Mouse (Mus musculus) MEL (cell line): ENCODE data around the gene Mycn. TPM values are rescaled to one million over a fixed set of nuclear protein-coding genes. Genes with fewer than 3 reads are reported as not detected.

Source experiments
- DNase-seq: peaks from one replicate; pipeline ENCODE4 v3.0.0; 2011; ENCODE audit warnings: low read depth, low spot score
- H3K27ac ChIP-seq: 2 replicates; pipeline ENCODE4 v1.5.1; 2012; ENCODE audit warnings: low read depth, mild to moderate bottlenecking, control low read depth, low read length, moderate library complexity; ENCODE audit not compliant: control insufficient read depth
- H3K27me3 ChIP-seq, 2 experiments: fragments of 150-350 bp in 1 of 2; sonication (generic) in 1 of 2; 2 replicates each; pipeline ENCODE4 v1.6.1; 2012; ENCODE audit warnings: low read length in 2 of 2, mild to moderate bottlenecking in 2 of 2, improper control_type of control experiment in 1 of 2, moderate library complexity in 1 of 2; ENCODE audit not compliant: insufficient read depth in 2 of 2, control insufficient read depth in 1 of 2
- H3K36me3 ChIP-seq, 2 experiments: 2 replicates each; pipeline ENCODE4 v1.6.1; 2012 to 2014; ENCODE audit warnings: low read length in 2 of 2, improper control_type of control experiment in 1 of 2, inconsistent platforms in 1 of 2, mild to moderate bottlenecking in 1 of 2; ENCODE audit not compliant: insufficient read depth in 2 of 2, control insufficient read depth in 1 of 2
- H3K4me1 ChIP-seq, 2 experiments: fragments of 150-350 bp in 1 of 2; sonication (generic) in 1 of 2; 2 replicates each; pipeline ENCODE4 v1.6.1; 2012; ENCODE audit warnings: low read length in 2 of 2, improper control_type of control experiment in 1 of 2, mild to moderate bottlenecking in 1 of 2; ENCODE audit not compliant: insufficient read depth in 2 of 2, control insufficient read depth in 1 of 2
- H3K4me3 ChIP-seq, 2 experiments: fragments of 150-350 bp in 1 of 2; sonication (generic) in 1 of 2; 2 replicates each; pipeline ENCODE4 v1.5.1; 2012; ENCODE audit warnings: low read depth in 2 of 2, low read length in 2 of 2, mild to moderate bottlenecking in 2 of 2, moderate library complexity in 2 of 2, control low read depth in 1 of 2, improper control_type of control experiment in 1 of 2; ENCODE audit not compliant: control insufficient read depth in 1 of 2, insufficient read depth in 1 of 2
- H3K79me2 ChIP-seq: 2 replicates; pipeline ENCODE4 v1.6.1; 2012; ENCODE audit warnings: mild to moderate bottlenecking, low read length, moderate library complexity; ENCODE audit not compliant: control insufficient read depth, poor library complexity, insufficient read depth
- H3K9ac ChIP-seq: 2 replicates; pipeline ENCODE4 v1.6.1; 2012; ENCODE audit warnings: low read depth, mild to moderate bottlenecking, control low read depth, low read length, moderate library complexity; ENCODE audit not compliant: control insufficient read depth, poor library complexity, severe bottlenecking
- H3K9me3 ChIP-seq: fragments of 150-350 bp; sonication (generic); replicated peaks from 2 replicates; pipeline ENCODE4 v1.6.1; 2012; ENCODE audit warnings: mild to moderate bottlenecking, low read length, improper control_type of control experiment, moderate library complexity; ENCODE audit not compliant: insufficient read depth
- BHLHE40 ChIP-seq: IDR thresholded peaks from 2 replicates; pipeline ENCODE4 v1.6.1; 2012; ENCODE audit warnings: low read depth, mild to moderate bottlenecking, inconsistent platforms, low read length, improper control_type of control experiment, borderline replicate concordance
- CTCF ChIP-seq, 3 experiments: IDR thresholded peaks in 2 of 3; conservative IDR thresholded peaks in 1 of 3; 2 replicates each; pipeline ENCODE4 v1.5.1; 2011 to 2012; ENCODE audit warnings: low read length in 3 of 3, low read depth in 2 of 3, mild to moderate bottlenecking in 2 of 3, improper control_type of control experiment in 1 of 3, inconsistent platforms in 1 of 3, mixed read lengths in 1 of 3, moderate library complexity in 1 of 3; ENCODE audit not compliant: control insufficient read depth in 1 of 3, insufficient read depth in 1 of 3, poor library complexity in 1 of 3, severe bottlenecking in 1 of 3
- ELF1 ChIP-seq: IDR thresholded peaks from 2 replicates; pipeline ENCODE4 v1.6.1; 2014; ENCODE audit warnings: low read depth, mild to moderate bottlenecking, inconsistent platforms, low read length, improper control_type of control experiment, moderate library complexity
- EP300 ChIP-seq, 2 experiments: IDR thresholded peaks; 2 replicates each; pipeline ENCODE4 v1.6.1; 2011; ENCODE audit warnings: improper control_type of control experiment in 2 of 2, low read length in 2 of 2, low read depth in 1 of 2, mild to moderate bottlenecking in 1 of 2
- ETS1 ChIP-seq: IDR thresholded peaks from 2 replicates; pipeline ENCODE4 v1.6.1; 2012; ENCODE audit warnings: low read depth, mild to moderate bottlenecking, inconsistent platforms, low read length, improper control_type of control experiment, moderate library complexity
- JUND ChIP-seq: IDR thresholded peaks from 2 replicates; pipeline ENCODE4 v1.6.1; 2011; ENCODE audit warnings: low read depth, mild to moderate bottlenecking, improper control_type of control experiment, low read length
- MXI1 ChIP-seq: IDR thresholded peaks from 2 replicates; pipeline ENCODE4 v1.6.1; 2011; ENCODE audit warnings: mild to moderate bottlenecking, low read depth, low read length, improper control_type of control experiment
- MYC ChIP-seq: IDR thresholded peaks from 2 replicates; pipeline ENCODE4 v1.6.1; 2011; ENCODE audit warnings: low read depth, mild to moderate bottlenecking, low read length, improper control_type of control experiment, moderate library complexity
- NELFE ChIP-seq: IDR thresholded peaks from 2 replicates; pipeline ENCODE4 v1.6.1; 2011; ENCODE audit warnings: low read depth, low read length, improper control_type of control experiment
- POLR2A ChIP-seq, 2 experiments: IDR thresholded peaks; 2 replicates each; pipeline ENCODE4 v1.6.1; 2011 to 2012; ENCODE audit warnings: low read length in 2 of 2, mild to moderate bottlenecking in 2 of 2, control low read depth in 1 of 2, improper control_type of control experiment in 1 of 2, low read depth in 1 of 2, moderate library complexity in 1 of 2; ENCODE audit not compliant: control insufficient read depth in 1 of 2, insufficient read depth in 1 of 2, poor library complexity in 1 of 2
- POLR2AphosphoS2 ChIP-seq: IDR thresholded peaks from 2 replicates; pipeline ENCODE4 v1.6.1; 2011; ENCODE audit warnings: low read length, improper control_type of control experiment
- POLR2AphosphoS5 ChIP-seq: IDR thresholded peaks from 2 replicates; pipeline ENCODE4 v1.6.1; 2012; ENCODE audit warnings: low read depth, borderline replicate concordance, mild to moderate bottlenecking, inconsistent platforms, low read length, moderate library complexity, mixed read lengths
- RCOR1 ChIP-seq: IDR thresholded peaks from 2 replicates; pipeline ENCODE4 v1.6.1; 2012; ENCODE audit warnings: low read depth, mild to moderate bottlenecking, inconsistent platforms, low read length, improper control_type of control experiment
- SIN3A ChIP-seq: IDR thresholded peaks from 2 replicates; pipeline ENCODE4 v1.6.1; 2012; ENCODE audit warnings: low read length, improper control_type of control experiment, inconsistent platforms
- SMC3 ChIP-seq: IDR thresholded peaks from 2 replicates; pipeline ENCODE4 v1.6.1; 2011; ENCODE audit warnings: low read depth, low read length, improper control_type of control experiment
- UBTF ChIP-seq: IDR thresholded peaks from 2 replicates; pipeline ENCODE4 v1.6.1; 2012; ENCODE audit warnings: low read depth, mild to moderate bottlenecking, inconsistent platforms, low read length, improper control_type of control experiment, moderate library complexity, borderline replicate concordance; ENCODE audit not compliant: insufficient read depth
- USF1 ChIP-seq: IDR thresholded peaks from 2 replicates; pipeline ENCODE4 v1.6.1; 2014; ENCODE audit warnings: low read depth, mild to moderate bottlenecking, inconsistent platforms, low read length, improper control_type of control experiment, moderate library complexity
- USF2 ChIP-seq, 2 experiments: IDR thresholded peaks; 2 replicates each; pipeline ENCODE4 v1.6.1; 2011 to 2012; ENCODE audit warnings: improper control_type of control experiment in 2 of 2, low read length in 2 of 2, borderline replicate concordance in 1 of 2, inconsistent platforms in 1 of 2, low read depth in 1 of 2, mild to moderate bottlenecking in 1 of 2; ENCODE audit not compliant: insufficient read depth in 1 of 2
- ZMIZ1 ChIP-seq: IDR thresholded peaks from 2 replicates; pipeline ENCODE4 v1.6.1; 2012; ENCODE audit warnings: low read depth, mild to moderate bottlenecking, inconsistent platforms, low read length, improper control_type of control experiment, moderate library complexity
- polyA plus RNA-seq, 2 experiments: library from polyadenylated mRNA; stranded (reverse) in 1 of 2; unstranded in 1 of 2; fragments of >175 nt in 1 of 2; fragments of >200 nt in 1 of 2; gene quantifications; 2 replicates each; pipeline versions ENCODE4 v1.2.1 to v1.2.4; 2012; ENCODE audit warnings: low replicate concordance in 2 of 2, low read depth in 1 of 2; ENCODE audit not compliant: insufficient read length in 2 of 2, insufficient read depth in 1 of 2, missing spikeins in 1 of 2
- total RNA-seq: library from RNA; depleted of rRNA; stranded (reverse); fragments of 300-350 nt; gene quantifications from 2 replicates; pipeline ENCODE4 v1.2.3, GENCODE M21; 2012

Gene Mycn
- total and polyA plus RNA-seq, 3 experiments, result not detected

GRCm38 (mm10) chr12:12928239-12928638 is 13.5 kb downstream of the Mycn start:
- no peaks in the 10 kb centered on the region for H3K9me3 ChIP-seq
- no peaks in the 10 kb centered on the region for H3K36me3 ChIP-seq
- no peak for DNase-seq
- H3K4me3 ChIP-seq, result no peak overlapping the region
- no peaks in the 10 kb centered on the region for H3K79me2 ChIP-seq
- no peak overlapping the region for H3K27ac ChIP-seq
- no peaks in the 10 kb centered on the region for H3K27me3 ChIP-seq
- no peak for TF ChIP-seq EP300 (IDR thresholded peaks at IDR 0.05; ENCODE audit: low read depth in 1 of 2, low read length in 2 of 2)
- TF ChIP-seq ETS1, result no peak
- TF ChIP-seq POLR2AphosphoS5, result no peak
- TF ChIP-seq POLR2A (IDR thresholded peaks at IDR 0.05; ENCODE audit: control insufficient read depth in 1 of 2, insufficient read depth in 1 of 2, low read depth in 1 of 2, low read length in 2 of 2, poor library complexity in 1 of 2), result no peak
- no peak for TF ChIP-seq MYC
- TF ChIP-seq UBTF, result no peak
- TF ChIP-seq ZMIZ1, result no peak
- no peak for TF ChIP-seq BHLHE40
- TF ChIP-seq ELF1, result no peak
- no peaks in the 10 kb centered on the region for H3K4me1 ChIP-seq
- H3K9ac ChIP-seq, result no peak overlapping the region

GRCm38 (mm10) chr12:12926975-12927527 is 14.7 kb downstream of the Mycn start:
- no peaks in the 10 kb centered on the region for H3K9me3 ChIP-seq
- no peak overlapping the region for H3K27ac ChIP-seq
- TF ChIP-seq USF2 (IDR thresholded peaks at IDR 0.05; ENCODE audit: borderline replicate concordance in 1 of 2, insufficient read depth in 1 of 2, low read depth in 1 of 2, low read length in 2 of 2) (no peak), POLR2AphosphoS2 (no peak), RCOR1 (no peak), USF1 (no peak)
- H3K36me3 ChIP-seq, result no peaks in the 10 kb centered on the region
- no peak overlapping the region for H3K9ac ChIP-seq
- no peak for DNase-seq
- no peaks in the 10 kb centered on the region for H3K4me1 ChIP-seq
- no peaks in the 10 kb centered on the region for H3K79me2 ChIP-seq
- no peak overlapping the region for H3K4me3 ChIP-seq
- no peaks in the 10 kb centered on the region for H3K27me3 ChIP-seq

DNA sequence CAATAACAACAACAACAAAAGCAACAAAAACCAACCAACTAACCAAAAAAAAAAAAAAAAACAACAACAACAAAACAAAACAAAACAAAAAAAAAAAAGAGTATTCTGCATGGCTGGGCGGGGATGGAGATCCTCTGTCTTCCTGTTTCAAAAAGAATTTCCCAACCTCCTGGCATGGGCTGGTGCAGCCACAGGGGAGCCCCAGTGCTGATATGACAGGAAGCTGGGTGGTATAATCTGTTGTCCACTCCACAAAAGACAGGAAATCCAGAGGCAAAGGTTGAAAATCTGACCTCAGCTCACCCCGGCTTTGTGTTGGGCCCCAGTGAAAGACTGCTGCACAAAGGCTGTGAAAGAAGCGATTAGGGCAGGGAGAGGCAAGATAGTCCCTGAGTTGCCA is 17.3 kb downstream of the Mycn start:
- no peaks in the 10 kb centered on the region for H3K4me1 ChIP-seq
- no peaks in the 10 kb centered on the region for H3K9me3 ChIP-seq
- no peak for TF ChIP-seq POLR2AphosphoS2
- TF ChIP-seq SIN3A, result no peak
- no peak for TF ChIP-seq MXI1
- no peak for TF ChIP-seq CTCF (IDR thresholded peaks at IDR 0.05 in 2 of 3, conservative IDR thresholded peaks at IDR 0.05 in 1 of 3; ENCODE audit: control insufficient read depth in 1 of 3, insufficient read depth in 1 of 3, low read depth in 2 of 3, low read length in 3 of 3, poor library complexity in 1 of 3, severe bottlenecking in 1 of 3)
- TF ChIP-seq JUND, result no peak
- TF ChIP-seq NELFE, result no peak
- TF ChIP-seq EP300 (IDR thresholded peaks at IDR 0.05; ENCODE audit: low read depth in 1 of 2, low read length in 2 of 2), result no peak
- TF ChIP-seq SMC3, result no peak
- DNase-seq, result no peak
- no peaks in the 10 kb centered on the region for H3K79me2 ChIP-seq
- no peak overlapping the region for H3K9ac ChIP-seq
- no peaks in the 10 kb centered on the region for H3K27me3 ChIP-seq
- H3K36me3 ChIP-seq, result no peaks in the 10 kb centered on the region
- no peak overlapping the region for H3K4me3 ChIP-seq
- no peak overlapping the region for H3K27ac ChIP-seq
